Mouse (Mus musculus) liver, embryonic 12.5 days (tissue): ENCODE results near the gene Aifm1. TPM values are rescaled to one million over a fixed set of nuclear protein-coding genes. Genes with fewer than 3 reads are reported as not detected.

Source experiments
- ATAC-seq: fragments of 200-750 bp; cut with Nextera tagmentation; 2 replicates; pipeline ENCODE4 v1.8.0; 2017; ENCODE audit warnings: moderate number of reproducible peaks, mild to moderate bottlenecking, moderate library complexity
- H3K27ac ChIP-seq: fragments of 300-500 bp; sonication (generic); 2 replicates; pipeline ENCODE4 v1.5.1; 2016; ENCODE audit warnings: mild to moderate bottlenecking
- H3K27me3 ChIP-seq: fragments of 300-500 bp; sonication (generic); replicated peaks from 2 replicates; pipeline ENCODE4 v1.6.1; 2016; ENCODE audit warnings: mild to moderate bottlenecking, moderate library complexity
- H3K36me3 ChIP-seq: fragments of 300-500 bp; sonication (generic); 2 replicates; pipeline ENCODE4 v1.6.1; 2016; ENCODE audit warnings: mild to moderate bottlenecking, moderate library complexity
- H3K4me1 ChIP-seq: fragments of 300-500 bp; sonication (generic); 2 replicates; pipeline ENCODE4 v1.6.1; 2016
- H3K4me2 ChIP-seq: fragments of 300-500 bp; sonication (generic); 2 replicates; pipeline ENCODE4 v1.6.1; 2016; ENCODE audit warnings: mild to moderate bottlenecking, moderate library complexity
- H3K4me3 ChIP-seq: fragments of 300-500 bp; sonication (generic); 2 replicates; pipeline ENCODE4 v1.5.1; 2016; ENCODE audit warnings: mild to moderate bottlenecking, moderate library complexity
- H3K9ac ChIP-seq: fragments of 300-500 bp; sonication (generic); 2 replicates; pipeline ENCODE4 v1.6.1; 2016; ENCODE audit warnings: mild to moderate bottlenecking, moderate library complexity
- H3K9me3 ChIP-seq: fragments of 300-500 bp; sonication (generic); replicated peaks from 2 replicates; pipeline ENCODE4 v1.6.1; 2016; ENCODE audit warnings: mild to moderate bottlenecking, moderate library complexity
- WGBS: fragments of 180-500 bp; shearing (Covaris S2); methylation state at CpG from one replicate; pipeline ENCODE4 v1.1.7; 2016; ENCODE audit not compliant: insufficient replicate concordance; 5-methylcytosine and 5-hydroxymethylcytosine counted together
- polyA plus RNA-seq: library from polyadenylated mRNA; unstranded; fragments of >200 nt; fragmentation: Nextera tagmentation; extraction: Ambion mirVana; gene quantifications from 2 replicates; pipeline ENCODE4 v1.2.1, GENCODE M21; 2016

Gene Aifm1
- 73.2 and 73.9 TPM in 2 replicates for polyA plus RNA-seq

DNA sequence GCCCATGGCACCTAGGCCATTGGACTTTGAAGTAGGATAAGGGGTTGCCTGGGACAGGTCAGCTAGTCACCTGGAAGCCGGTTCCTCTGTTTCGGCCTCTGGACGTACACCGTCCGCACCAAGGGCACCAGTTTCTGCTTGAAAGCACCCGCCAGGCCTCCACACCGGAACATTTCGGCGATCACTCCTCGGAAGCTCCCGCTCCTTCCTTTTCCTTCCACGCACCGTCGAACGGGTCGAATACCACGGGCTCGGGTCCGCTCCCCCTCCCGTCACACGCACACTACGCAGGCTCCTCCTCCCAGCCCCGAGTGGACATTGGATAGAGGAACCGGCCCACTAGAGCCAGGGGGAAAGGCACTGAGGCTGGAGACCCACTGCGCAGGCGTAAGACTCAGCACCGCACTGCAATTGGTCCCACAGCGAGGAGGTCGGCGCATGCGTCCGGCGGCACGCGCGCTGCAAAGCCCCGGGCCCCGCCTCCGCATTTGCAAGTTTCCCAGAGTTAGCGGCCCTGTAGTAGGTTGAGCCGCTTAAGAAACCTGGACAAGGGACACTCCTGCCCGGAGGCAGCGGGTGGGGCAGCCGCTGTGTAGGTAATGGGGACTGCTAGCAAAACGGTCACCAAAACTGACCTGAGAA, at the start of gene Aifm1:
Gene Aifm1 (minus strand): TSS at position 398 of the 642 bp plus-strand sequence.
- Histone ChIP-seq H3K9ac (peak within 1 kb of the TSS; percentile 74), H3K27ac (peak within 1 kb of the TSS; percentile 71; the same call in 1 of the 2 replicates), H3K9me3 (no peaks in the 10 kb centered on the region), H3K27me3 (peaks cover 2% of the 10 kb centered on the region), H3K4me3 (peak within 1 kb of the TSS; percentile 68), H3K4me2 (peak within 1 kb of the TSS; percentile 69), H3K36me3 (peaks cover 4% of the 10 kb centered on the region; the same call in 1 of the 2 replicates), H3K4me1 (peaks cover 11% of the 10 kb centered on the region)
- 3% methylated on average over 44 of the region's 45 CpGs for WGBS
- peak; percentile 98 for ATAC-seq

DNA sequence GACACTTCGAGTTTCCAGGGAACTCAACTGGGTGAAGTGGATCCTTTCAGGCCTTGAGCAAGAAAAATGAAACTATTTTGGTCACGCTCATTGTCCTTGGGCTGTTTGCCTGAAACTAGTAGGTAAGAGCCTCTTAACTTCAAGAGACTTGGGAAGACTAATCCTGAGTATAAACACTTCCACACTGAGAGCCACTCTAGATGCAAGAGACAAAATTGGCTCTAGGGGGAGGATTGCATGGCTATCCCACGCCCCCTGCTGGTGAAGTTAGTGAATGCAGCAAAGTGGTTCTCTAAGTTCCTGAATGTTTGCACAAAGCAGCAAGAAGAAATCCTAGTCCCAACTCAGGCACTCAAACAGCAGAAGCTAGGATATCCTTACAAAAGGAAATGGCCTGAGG, 18.8 kb upstream of the Aifm1 start:
- Histone ChIP-seq H3K36me3 (no peaks in the 10 kb centered on the region), H3K4me2 (no peak overlapping the region; the same call in 1 of the 2 replicates), H3K9ac (no peak overlapping the region), H3K9me3 (no peaks in the 10 kb centered on the region), H3K4me1 (no peaks in the 10 kb centered on the region), H3K4me3 (no peak overlapping the region), H3K27ac (no peak overlapping the region), H3K27me3 (no peaks in the 10 kb centered on the region)
- no peak for ATAC-seq
- WGBS, result 36% methylated on average over 3 of the region's 3 CpGs

DNA sequence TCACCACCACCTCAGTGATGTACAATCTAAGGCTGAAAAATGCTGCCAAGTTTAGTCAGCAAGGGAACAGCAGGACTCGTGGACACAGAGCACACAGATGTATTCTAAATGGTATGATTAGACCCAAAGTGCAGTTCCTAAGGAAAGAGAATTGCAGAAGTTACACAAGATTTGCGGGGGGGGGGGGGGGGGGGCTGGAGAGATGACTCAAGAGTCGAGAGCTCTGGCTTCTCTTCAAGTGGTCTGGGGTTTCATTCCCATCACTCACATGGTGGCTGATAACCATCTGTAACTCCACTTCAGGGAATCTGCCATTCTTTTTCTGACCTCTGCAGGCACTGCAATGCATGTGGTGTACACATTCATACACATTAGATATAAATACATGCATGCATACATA, 13.1 kb upstream of the Aifm1 start:
- no peaks in the 10 kb centered on the region for H3K27me3 ChIP-seq
- no peaks in the 10 kb centered on the region for H3K36me3 ChIP-seq
- WGBS, result 17% methylated on average over 2 of the region's 3 CpGs
- no peak for ATAC-seq
- H3K9me3 ChIP-seq, result no peaks in the 10 kb centered on the region
- H3K4me1 ChIP-seq, result no peaks in the 10 kb centered on the region
- no peak overlapping the region for H3K9ac ChIP-seq
- no peak overlapping the region for H3K4me2 ChIP-seq
- H3K4me3 ChIP-seq, result no peak overlapping the region
- H3K27ac ChIP-seq, result no peak overlapping the region

DNA sequence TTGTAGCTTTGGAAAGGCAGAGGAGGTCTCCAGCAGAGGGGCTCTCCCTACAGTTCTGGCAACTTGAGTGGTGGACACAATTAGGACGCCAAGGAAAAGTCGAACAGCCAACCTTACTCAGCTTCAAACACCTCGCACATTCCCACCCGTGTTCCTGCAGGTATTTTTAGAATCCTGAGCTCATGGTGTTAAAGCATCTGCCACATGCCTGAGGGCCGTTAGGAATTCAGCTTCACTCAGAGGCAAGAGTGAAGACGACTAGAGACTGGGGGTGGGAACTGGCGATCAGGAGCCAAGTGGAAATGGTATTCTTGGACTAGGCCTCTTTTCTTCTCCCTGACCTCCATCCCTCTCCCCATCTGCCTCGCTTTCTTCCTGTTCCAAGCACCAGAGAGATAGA, 12.5 kb upstream of the Aifm1 start:
- no peak overlapping the region for H3K4me3 ChIP-seq
- no peak overlapping the region for H3K9ac ChIP-seq
- H3K27me3 ChIP-seq, result no peaks in the 10 kb centered on the region
- no peak for ATAC-seq
- no peak overlapping the region for H3K4me2 ChIP-seq
- H3K9me3 ChIP-seq, result no peaks in the 10 kb centered on the region
- H3K4me1 ChIP-seq, result no peaks in the 10 kb centered on the region
- H3K36me3 ChIP-seq, result no peaks in the 10 kb centered on the region
- H3K27ac ChIP-seq, result no peak overlapping the region
- 45% methylated on average over 8 of the region's 8 CpGs for WGBS

DNA sequence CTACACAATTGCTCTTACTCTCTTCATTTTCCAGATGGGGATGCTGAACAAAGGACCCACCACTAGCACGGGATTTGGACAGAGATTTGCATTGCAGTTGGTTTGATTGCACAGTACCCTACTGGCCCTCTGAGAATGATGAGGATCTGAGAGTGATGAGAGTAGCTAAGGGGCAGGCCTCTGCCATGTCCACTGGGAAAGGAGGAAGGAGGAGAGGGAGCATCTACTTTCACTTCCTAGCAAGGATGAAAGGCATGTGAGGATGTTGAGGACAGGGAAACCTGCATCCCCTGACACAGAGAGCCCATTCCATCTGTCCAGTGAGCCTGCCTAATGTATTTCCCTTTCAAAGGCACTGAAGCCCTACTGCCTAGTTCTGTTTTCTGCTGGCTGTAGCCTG, 12.0 kb upstream of the Aifm1 start:
- no peaks in the 10 kb centered on the region for H3K36me3 ChIP-seq
- H3K9me3 ChIP-seq, result no peaks in the 10 kb centered on the region
- H3K4me1 ChIP-seq, result no peaks in the 10 kb centered on the region
- WGBS, result 44% methylated on average over 1 of the region's 1 CpGs
- no peak overlapping the region for H3K9ac ChIP-seq
- no peak overlapping the region for H3K27ac ChIP-seq
- no peak for ATAC-seq
- no peak overlapping the region for H3K4me3 ChIP-seq
- H3K27me3 ChIP-seq, result peaks cover 4% of the 10 kb centered on the region; the same call in 1 of the 2 replicates
- H3K4me2 ChIP-seq, result no peak overlapping the region

DNA sequence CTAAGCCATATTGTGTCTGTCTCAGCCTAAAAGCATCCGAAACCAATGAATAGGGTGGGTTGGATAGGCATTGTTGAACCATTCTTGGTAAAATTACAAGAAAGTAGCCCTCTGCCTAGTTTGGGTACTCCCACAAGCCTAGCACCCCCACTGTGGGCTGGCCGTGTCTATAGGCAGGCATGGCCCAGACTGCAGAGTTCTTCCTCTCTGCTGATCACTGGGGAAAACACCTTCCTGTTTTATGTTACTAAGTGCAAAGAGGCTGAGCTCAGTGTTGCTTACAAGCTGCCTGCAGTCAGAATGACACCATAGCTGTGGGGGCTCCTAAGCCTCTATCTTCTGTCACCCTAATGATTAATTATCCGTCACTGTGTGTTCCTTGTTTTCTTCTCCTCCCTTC, 10.1 kb upstream of the Aifm1 start:
- WGBS, result 40% methylated on average over 3 of the region's 3 CpGs
- no peak for ATAC-seq
- Histone ChIP-seq H3K9me3 (no peaks in the 10 kb centered on the region), H3K4me3 (no peak overlapping the region), H3K4me1 (0 out of 2 replicates have a peak, but pooled peaks cover 3% of the 10 kb centered on the region), H3K36me3 (no peaks in the 10 kb centered on the region), H3K9ac (no peak overlapping the region), H3K27ac (no peak overlapping the region), H3K4me2 (no peak overlapping the region), H3K27me3 (peaks cover 22% of the 10 kb centered on the region)

DNA sequence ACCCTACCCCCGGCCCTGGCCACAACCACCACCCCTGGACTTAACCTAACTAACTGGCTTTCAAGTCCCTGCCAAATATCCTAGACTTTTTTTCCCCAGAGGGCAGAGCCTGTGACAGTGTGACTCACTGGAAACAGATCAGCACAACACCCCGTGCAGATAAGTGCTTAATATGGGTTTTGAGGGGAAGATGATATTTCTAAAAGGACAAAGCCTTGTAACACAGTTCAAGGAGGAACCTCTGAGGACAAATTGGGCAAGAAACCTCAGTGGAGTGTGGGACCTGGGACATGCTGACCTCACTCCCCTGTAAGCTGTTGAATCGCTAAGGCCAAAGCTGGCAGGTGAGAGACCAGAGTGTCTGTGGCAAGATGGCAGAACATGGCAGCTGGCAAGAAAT, 8.3 kb upstream of the Aifm1 start:
- H3K36me3 ChIP-seq, result no peaks in the 10 kb centered on the region
- WGBS, result 63% methylated on average over 2 of the region's 3 CpGs
- no peak overlapping the region for H3K27ac ChIP-seq
- H3K4me2 ChIP-seq, result no peak overlapping the region
- H3K9me3 ChIP-seq, result no peaks in the 10 kb centered on the region
- no peak overlapping the region for H3K9ac ChIP-seq
- H3K4me3 ChIP-seq, result no peak overlapping the region
- ATAC-seq, result no peak
- H3K4me1 ChIP-seq, result 0 out of 2 replicates have a peak, but pooled peaks cover 3% of the 10 kb centered on the region
- peaks cover 26% of the 10 kb centered on the region for H3K27me3 ChIP-seq

DNA sequence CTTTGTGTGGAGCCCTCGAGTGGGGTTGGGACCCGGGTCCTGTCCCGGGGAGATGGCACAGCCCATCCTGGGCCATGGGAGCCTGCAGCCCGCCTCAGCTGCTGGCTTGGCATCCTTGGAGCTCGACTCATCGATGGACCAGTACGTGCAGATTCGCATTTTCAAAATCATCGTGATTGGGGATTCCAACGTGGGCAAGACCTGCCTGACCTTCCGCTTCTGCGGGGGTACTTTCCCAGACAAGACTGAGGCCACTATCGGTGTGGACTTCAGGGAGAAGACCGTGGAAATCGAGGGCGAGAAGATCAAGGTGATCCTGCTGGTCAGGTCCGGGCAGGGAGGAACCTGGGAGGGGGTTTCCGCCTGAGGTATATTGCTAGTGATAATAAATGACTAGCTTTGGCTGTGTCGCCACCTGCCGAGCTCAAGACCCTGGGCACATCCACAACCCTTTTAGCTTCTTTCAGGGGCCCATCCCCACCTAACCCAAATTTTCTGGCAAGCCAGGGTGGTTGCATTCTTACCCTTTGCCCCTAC, 6.3 kb upstream of the Aifm1 start:
- Histone ChIP-seq H3K9ac (peak overlapping the region; percentile 27; the same call in 1 of the 2 replicates), H3K9me3 (no peaks in the 10 kb centered on the region), H3K4me3 (peak overlapping the region; percentile 40), H3K27me3 (peaks cover 26% of the 10 kb centered on the region), H3K4me2 (peak overlapping the region; percentile 67), H3K4me1 (0 out of 2 replicates have a peak, but pooled peaks cover 3% of the 10 kb centered on the region), H3K27ac (no peak overlapping the region), H3K36me3 (no peaks in the 10 kb centered on the region)
- no peak for ATAC-seq
- WGBS, result 15% methylated on average over 20 of the region's 20 CpGs

DNA sequence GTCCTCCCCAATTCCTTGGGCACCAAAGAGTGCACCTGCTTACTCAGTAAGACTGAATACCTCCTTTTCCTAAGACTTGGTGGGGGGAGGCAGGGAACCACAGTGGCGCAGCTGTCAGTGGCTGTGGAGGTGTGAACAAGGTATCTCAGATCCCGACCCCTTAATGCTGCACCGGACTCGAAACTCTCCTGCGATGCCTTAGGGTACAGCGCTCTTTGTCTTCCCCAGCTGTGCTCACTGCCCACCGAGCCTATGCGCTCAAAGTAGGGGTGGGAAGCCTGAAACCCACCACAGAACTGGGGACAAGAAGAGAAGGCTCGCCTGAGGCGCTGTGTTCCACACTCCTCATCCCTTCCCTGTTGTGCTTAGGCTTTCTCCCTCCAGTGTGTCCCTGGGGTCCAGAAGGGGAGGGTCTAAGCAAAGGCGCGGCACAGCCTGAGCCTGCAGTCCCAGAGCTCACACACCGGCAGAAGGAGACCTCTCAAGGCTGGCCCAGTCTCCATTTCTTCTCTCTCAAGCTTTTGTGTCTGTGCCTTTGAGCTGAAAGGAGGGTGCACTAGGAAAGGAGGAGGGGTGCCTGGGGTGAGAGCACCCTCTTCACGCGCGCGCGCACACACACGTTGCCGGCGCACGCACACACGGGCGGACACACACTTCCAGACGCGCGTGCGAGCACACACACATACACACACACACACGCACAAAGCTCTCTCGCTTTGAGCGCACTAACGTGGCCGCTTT, 5.6 kb upstream of the Aifm1 start, which contains the start of gene Rab33a:
Gene Rab33a (plus strand): TSS at position 478 of the 741 bp plus-strand sequence.
- H3K27ac ChIP-seq, result no peak within 1 kb of the TSS
- 0 out of 2 replicates have a peak, but pooled peaks cover 8% of the 10 kb centered on the region for H3K4me1 ChIP-seq
- 12% methylated on average over 33 of the region's 33 CpGs for WGBS
- peak; percentile 49; the same call in 1 of the 2 replicates for ATAC-seq
- no peaks in the 10 kb centered on the region for H3K36me3 ChIP-seq
- peak within 1 kb of the TSS; percentile 40 for H3K4me3 ChIP-seq
- H3K27me3 ChIP-seq, result peaks cover 26% of the 10 kb centered on the region
- peak within 1 kb of the TSS; percentile 67 for H3K4me2 ChIP-seq
- no peaks in the 10 kb centered on the region for H3K9me3 ChIP-seq
- peak within 1 kb of the TSS; percentile 27; the same call in 1 of the 2 replicates for H3K9ac ChIP-seq

DNA sequence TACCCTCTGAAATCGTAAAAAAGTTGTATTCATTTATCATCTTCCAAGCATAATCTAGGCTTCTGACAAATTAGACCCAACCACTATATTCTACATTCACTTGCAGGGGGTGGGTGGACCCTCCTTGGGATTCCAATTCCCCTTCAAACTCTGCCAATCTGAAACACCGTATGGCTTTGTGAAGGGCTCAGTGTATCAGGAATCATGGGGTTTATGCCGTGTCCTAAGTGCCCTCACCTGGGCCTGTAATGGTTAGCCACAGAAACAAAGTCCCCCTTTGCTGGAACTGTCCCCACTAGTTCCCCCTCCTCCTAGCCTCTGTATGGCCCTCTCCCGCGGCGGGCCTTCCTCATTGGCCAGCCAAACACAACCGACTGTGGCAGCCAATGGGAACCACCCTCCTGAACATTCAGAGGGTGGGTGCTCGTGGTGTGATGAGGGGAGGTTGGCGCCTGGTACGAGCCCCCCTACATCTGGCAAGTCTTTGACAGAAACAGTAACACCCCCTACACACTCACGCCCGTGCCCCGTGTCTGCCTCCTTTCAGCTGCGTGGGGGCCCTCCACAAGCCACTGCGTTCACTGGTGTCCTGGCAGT, 4.9 kb upstream of the Aifm1 start:
- ATAC-seq, result peak; percentile 42; the same call in 1 of the 2 replicates
- no peaks in the 10 kb centered on the region for H3K36me3 ChIP-seq
- peaks cover 26% of the 10 kb centered on the region for H3K27me3 ChIP-seq
- peak overlapping the region; percentile 67 for H3K4me2 ChIP-seq
- H3K9me3 ChIP-seq, result no peaks in the 10 kb centered on the region
- 0 out of 2 replicates have a peak, but pooled peaks cover 8% of the 10 kb centered on the region for H3K4me1 ChIP-seq
- H3K4me3 ChIP-seq, result peak overlapping the region; percentile 40
- WGBS, result 32% methylated on average over 15 of the region's 15 CpGs
- no peak overlapping the region for H3K9ac ChIP-seq
- no peak overlapping the region for H3K27ac ChIP-seq

DNA sequence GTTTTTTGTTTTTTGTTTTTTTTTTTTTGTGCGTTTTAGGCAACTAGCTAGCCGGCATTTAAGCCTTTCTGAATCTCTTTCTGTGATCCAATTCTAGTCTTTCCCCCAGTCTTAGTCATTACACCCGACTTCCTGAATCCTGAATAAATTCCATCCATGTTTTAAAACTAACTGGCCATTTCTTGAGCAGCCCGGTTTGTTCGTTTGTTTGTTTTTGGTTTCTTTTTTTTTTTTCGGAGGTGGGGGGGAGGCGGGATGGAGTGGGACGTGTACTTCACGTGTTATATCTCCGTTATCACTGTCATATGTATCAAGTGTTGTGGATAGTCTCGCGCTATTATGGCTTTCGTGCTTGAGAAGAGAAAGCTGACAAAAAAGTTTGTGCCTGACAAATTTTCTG, 461 bp upstream of the Aifm1 start:
- Histone ChIP-seq H3K4me3 (peak overlapping the region; percentile 68), H3K9me3 (no peaks in the 10 kb centered on the region), H3K4me1 (peaks cover 14% of the 10 kb centered on the region), H3K27ac (0 out of 2 replicates have a peak overlapping the region, but pooled peaks have one; percentile 45), H3K9ac (peak overlapping the region; percentile 57; the same call in 1 of the 2 replicates), H3K36me3 (peaks cover 4% of the 10 kb centered on the region; the same call in 1 of the 2 replicates), H3K27me3 (peaks cover 7% of the 10 kb centered on the region), H3K4me2 (peak overlapping the region; percentile 69)
- no peak for ATAC-seq
- 12% methylated on average over 13 of the region's 13 CpGs for whole genome bisulfite sequencing
